Mouse (Mus musculus) testis, adult 2 months (tissue): ENCODE data around the gene Gm20765. TPM values are rescaled to one million over a fixed set of nuclear protein-coding genes. Genes with fewer than 3 reads are reported as not detected.
"Not testable (repeated sequence)": the region's sequence is repeated elsewhere in the genome, so short reads cannot be mapped to it uniquely, and the experiment has no call there.

Experiments
- H3K27ac ChIP-seq: fragments of 200-500 bp; 2 replicates; pipeline ENCODE4 v1.5.1; 2012; ENCODE audit warnings: low read depth, low read length; ENCODE audit not compliant: control insufficient read depth, insufficient read depth
- H3K27me3 ChIP-seq: fragments of 200-500 bp; 2 replicates; pipeline ENCODE4 v1.6.1; 2012; ENCODE audit warnings: mild to moderate bottlenecking, low read length, moderate library complexity; ENCODE audit not compliant: control insufficient read depth, insufficient read depth
- H3K36me3 ChIP-seq: fragments of 200-500 bp; 2 replicates; pipeline ENCODE4 v1.6.1; 2012; ENCODE audit warnings: mild to moderate bottlenecking, low read length; ENCODE audit not compliant: control insufficient read depth, insufficient read depth
- H3K4me1 ChIP-seq: fragments of 200-500 bp; 2 replicates; pipeline ENCODE4 v1.6.1; 2012; ENCODE audit warnings: low read length; ENCODE audit not compliant: control insufficient read depth, insufficient read depth
- H3K4me3 ChIP-seq: fragments of 200-500 bp; 2 replicates; pipeline ENCODE4 v1.5.1; 2012; ENCODE audit warnings: low read depth, mild to moderate bottlenecking, low read length, moderate library complexity, mixed read lengths; ENCODE audit not compliant: control insufficient read depth
- CTCF ChIP-seq: fragments of 200-500 bp; IDR thresholded peaks from 2 replicates; pipeline ENCODE4 v1.5.1; 2012; ENCODE audit warnings: low read depth, mild to moderate bottlenecking, inconsistent platforms, low read length, moderate library complexity; ENCODE audit not compliant: control insufficient read depth, insufficient read depth, insufficient replicate concordance
- POLR2A ChIP-seq: fragments of 200-500 bp; IDR thresholded peaks from 2 replicates; pipeline ENCODE4 v1.6.1; 2012; ENCODE audit warnings: low read depth, mild to moderate bottlenecking, inconsistent platforms, low read length, moderate library complexity; ENCODE audit not compliant: control insufficient read depth
- polyA plus RNA-seq: library from polyadenylated mRNA; depleted of rRNA; stranded (reverse); fragments of >200 nt; gene quantifications from 2 replicates; pipeline ENCODE4 v1.2.3, GENCODE M21; 2012; rRNA removed

Gene Gm20765
- polyA plus RNA-seq = not detected in 2 replicates

DNA sequence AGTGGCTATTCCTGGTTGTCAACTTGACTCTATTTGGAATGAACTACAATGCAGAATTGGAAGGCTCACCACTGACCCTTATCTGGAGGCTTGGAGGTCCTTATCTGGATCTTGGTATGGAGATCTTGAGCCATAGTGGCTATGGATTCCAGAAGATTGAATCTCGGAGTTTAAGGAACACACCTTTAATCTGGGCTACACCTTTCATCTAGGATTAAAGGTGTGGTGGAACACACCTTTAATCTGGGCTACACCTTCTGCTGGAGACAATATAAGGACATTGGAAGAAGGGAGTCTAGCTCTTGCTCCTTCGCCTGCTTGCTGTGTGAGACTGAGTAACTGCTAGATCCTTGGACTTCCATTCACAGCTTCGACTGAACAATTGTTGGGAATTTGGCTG lies at the start of gene Gm20765:
Gene Gm20765 (plus strand): TSS at position 301 of the 400 bp plus-strand sequence.
- not testable (repeated sequence) for H3K27me3 ChIP-seq, H3K36me3 ChIP-seq, H3K4me1 ChIP-seq, H3K27ac ChIP-seq, H3K4me3 ChIP-seq

DNA sequence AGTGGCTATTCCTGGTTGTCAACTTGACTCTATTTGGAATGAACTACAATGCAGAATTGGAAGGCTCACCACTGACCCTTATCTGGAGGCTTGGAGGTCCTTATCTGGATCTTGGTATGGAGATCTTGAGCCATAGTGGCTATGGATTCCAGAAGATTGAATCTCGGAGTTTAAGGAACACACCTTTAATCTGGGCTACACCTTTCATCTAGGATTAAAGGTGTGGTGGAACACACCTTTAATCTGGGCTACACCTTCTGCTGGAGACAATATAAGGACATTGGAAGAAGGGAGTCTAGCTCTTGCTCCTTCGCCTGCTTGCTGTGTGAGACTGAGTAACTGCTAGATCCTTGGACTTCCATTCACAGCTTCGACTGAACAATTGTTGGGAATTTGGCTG lies 42.6 kb upstream of the Gm20765 start, which contains the start of gene Gm21293:
Gene Gm21293 (plus strand): TSS at position 301 of the 400 bp plus-strand sequence.
- H3K27me3 ChIP-seq, H3K4me3 ChIP-seq, H3K4me1 ChIP-seq, H3K36me3 ChIP-seq, H3K27ac ChIP-seq: not testable (repeated sequence)

DNA sequence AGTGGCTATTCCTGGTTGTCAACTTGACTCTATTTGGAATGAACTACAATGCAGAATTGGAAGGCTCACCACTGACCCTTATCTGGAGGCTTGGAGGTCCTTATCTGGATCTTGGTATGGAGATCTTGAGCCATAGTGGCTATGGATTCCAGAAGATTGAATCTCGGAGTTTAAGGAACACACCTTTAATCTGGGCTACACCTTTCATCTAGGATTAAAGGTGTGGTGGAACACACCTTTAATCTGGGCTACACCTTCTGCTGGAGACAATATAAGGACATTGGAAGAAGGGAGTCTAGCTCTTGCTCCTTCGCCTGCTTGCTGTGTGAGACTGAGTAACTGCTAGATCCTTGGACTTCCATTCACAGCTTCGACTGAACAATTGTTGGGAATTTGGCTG lies 34.1 kb upstream of the Gm20765 start, which contains the start of gene Gm6763:
Gene Gm6763 (plus strand): TSS at position 301 of the 400 bp plus-strand sequence.
- H3K27ac ChIP-seq, H3K36me3 ChIP-seq, H3K4me1 ChIP-seq, H3K27me3 ChIP-seq, H3K4me3 ChIP-seq: not testable (repeated sequence)

DNA sequence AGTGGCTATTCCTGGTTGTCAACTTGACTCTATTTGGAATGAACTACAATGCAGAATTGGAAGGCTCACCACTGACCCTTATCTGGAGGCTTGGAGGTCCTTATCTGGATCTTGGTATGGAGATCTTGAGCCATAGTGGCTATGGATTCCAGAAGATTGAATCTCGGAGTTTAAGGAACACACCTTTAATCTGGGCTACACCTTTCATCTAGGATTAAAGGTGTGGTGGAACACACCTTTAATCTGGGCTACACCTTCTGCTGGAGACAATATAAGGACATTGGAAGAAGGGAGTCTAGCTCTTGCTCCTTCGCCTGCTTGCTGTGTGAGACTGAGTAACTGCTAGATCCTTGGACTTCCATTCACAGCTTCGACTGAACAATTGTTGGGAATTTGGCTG lies 25.6 kb upstream of the Gm20765 start, which contains the start of gene Gm8764:
Gene Gm8764 (plus strand): TSS at position 301 of the 400 bp plus-strand sequence.
- H3K27me3 ChIP-seq, H3K4me3 ChIP-seq, H3K27ac ChIP-seq, H3K4me1 ChIP-seq, H3K36me3 ChIP-seq: not testable (repeated sequence)

DNA sequence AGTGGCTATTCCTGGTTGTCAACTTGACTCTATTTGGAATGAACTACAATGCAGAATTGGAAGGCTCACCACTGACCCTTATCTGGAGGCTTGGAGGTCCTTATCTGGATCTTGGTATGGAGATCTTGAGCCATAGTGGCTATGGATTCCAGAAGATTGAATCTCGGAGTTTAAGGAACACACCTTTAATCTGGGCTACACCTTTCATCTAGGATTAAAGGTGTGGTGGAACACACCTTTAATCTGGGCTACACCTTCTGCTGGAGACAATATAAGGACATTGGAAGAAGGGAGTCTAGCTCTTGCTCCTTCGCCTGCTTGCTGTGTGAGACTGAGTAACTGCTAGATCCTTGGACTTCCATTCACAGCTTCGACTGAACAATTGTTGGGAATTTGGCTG lies 17.1 kb upstream of the Gm20765 start, which contains the start of gene Gm21304:
Gene Gm21304 (plus strand): TSS at position 301 of the 400 bp plus-strand sequence.
- not testable (repeated sequence) for H3K4me3 ChIP-seq, H3K27me3 ChIP-seq, H3K36me3 ChIP-seq, H3K4me1 ChIP-seq, H3K27ac ChIP-seq

DNA sequence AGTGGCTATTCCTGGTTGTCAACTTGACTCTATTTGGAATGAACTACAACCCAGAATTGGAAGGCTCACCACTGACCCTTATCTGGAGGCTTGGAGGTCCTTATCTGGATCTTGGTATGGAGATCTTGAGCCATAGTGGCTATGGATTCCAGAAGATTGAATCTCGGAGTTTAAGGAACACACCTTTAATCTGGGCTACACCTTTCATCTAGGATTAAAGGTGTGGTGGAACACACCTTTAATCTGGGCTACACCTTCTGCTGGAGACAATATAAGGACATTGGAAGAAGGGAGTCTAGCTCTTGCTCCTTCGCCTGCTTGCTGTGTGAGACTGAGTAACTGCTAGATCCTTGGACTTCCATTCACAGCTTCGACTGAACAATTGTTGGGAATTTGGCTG lies 8.6 kb upstream of the Gm20765 start, which contains the start of gene Gm21312:
Gene Gm21312 (plus strand): TSS at position 301 of the 400 bp plus-strand sequence.
- not testable (repeated sequence) for H3K36me3 ChIP-seq, H3K4me1 ChIP-seq, H3K27me3 ChIP-seq, H3K27ac ChIP-seq, H3K4me3 ChIP-seq

DNA sequence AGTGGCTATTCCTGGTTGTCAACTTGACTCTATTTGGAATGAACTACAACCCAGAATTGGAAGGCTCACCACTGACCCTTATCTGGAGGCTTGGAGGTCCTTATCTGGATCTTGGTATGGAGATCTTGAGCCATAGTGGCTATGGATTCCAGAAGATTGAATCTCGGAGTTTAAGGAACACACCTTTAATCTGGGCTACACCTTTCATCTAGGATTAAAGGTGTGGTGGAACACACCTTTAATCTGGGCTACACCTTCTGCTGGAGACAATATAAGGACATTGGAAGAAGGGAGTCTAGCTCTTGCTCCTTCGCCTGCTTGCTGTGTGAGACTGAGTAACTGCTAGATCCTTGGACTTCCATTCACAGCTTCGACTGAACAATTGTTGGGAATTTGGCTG lies 8.4 kb downstream of the Gm20765 start, which contains the start of gene Gm4340:
Gene Gm4340 (plus strand): TSS at position 301 of the 400 bp plus-strand sequence.
- not testable (repeated sequence) for H3K27me3 ChIP-seq, H3K36me3 ChIP-seq, H3K27ac ChIP-seq, H3K4me1 ChIP-seq, H3K4me3 ChIP-seq

DNA sequence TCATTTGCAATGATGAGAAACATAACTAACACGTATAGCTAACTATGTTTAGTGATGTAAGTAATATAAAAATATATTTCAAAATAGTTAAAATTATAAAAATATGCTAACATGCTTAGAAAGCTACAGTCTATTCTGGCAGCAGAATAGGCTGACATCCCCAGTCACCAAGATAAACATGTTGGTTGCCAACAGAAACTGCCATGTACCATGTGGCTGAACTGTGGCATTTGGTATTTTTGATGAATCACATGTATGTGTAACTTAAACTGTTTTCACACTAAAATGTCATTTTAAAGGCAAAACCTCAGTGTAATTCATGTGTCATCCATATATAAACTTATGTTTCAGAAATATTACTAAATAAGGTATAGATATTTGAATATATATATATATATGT lies 24.3 kb downstream of the Gm20765 start:
- no peak overlapping the region for H3K4me3 ChIP-seq
- no peaks in the 10 kb centered on the region for H3K27me3 ChIP-seq
- H3K27ac ChIP-seq = no peak overlapping the region
- no peaks in the 10 kb centered on the region for H3K4me1 ChIP-seq
- H3K36me3 ChIP-seq = no peaks in the 10 kb centered on the region
- TF ChIP-seq POLR2A (no peak), CTCF (no peak)
